Mouse (Mus musculus): ENCODE data around the gene Rcor3. TPM values are rescaled to one million over a fixed set of nuclear protein-coding genes. Genes with fewer than 3 reads are reported as not detected.

Rcor3 gene
- polyA plus RNA-seq, 1 experiment: 48.5 TPM

DNA sequence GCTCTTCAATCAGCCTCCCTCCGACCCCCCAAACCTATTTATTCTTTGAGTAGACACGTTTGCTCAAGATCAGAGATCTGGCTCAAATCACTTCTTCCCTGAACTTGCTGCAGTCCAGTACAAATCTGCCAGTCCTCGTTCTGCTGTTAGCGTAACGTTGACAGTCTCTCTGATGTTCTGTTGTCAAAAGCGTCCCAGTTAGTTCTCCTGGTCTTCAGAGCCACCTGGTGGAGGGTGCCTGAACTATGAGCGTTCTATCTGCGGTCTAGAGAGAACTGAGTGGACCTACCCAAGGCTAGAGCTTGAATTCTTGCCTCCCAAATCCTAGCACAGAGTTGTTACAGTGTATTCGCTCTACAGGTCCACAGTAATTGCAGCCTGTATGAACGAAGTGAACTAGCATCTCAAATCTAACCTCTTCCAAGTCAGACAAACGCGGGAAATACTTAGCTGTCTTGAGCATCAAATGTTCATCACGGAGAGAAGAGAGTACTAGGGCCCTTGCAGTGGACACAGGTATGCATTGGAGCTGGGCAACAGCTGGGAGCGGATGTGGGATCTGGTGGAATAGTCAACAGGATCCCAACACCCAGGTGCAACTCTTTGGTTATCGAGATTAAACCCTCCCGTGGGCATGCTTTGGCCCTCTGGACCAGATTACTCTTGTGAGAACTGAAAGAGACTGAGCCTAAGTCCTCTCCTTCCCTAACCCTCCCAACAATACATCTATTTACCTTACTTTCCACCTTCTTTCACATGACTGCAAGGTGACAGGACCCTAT is 44.8 kb downstream of the Rcor3 start:
- peak; percentile 91 for DNase-seq (ENCODE audit: low read depth)
- TF ChIP-seq CTCF (IDR thresholded peaks at IDR 0.05; ENCODE audit: borderline replicate concordance, extremely low read depth, insufficient read depth, insufficient read length) (peak; percentile 87), POLR2A (IDR thresholded peaks at IDR 0.05; ENCODE audit: borderline replicate concordance, extremely low read depth, insufficient read depth, insufficient read length, poor library complexity, severe bottlenecking) (no peak)

DNA sequence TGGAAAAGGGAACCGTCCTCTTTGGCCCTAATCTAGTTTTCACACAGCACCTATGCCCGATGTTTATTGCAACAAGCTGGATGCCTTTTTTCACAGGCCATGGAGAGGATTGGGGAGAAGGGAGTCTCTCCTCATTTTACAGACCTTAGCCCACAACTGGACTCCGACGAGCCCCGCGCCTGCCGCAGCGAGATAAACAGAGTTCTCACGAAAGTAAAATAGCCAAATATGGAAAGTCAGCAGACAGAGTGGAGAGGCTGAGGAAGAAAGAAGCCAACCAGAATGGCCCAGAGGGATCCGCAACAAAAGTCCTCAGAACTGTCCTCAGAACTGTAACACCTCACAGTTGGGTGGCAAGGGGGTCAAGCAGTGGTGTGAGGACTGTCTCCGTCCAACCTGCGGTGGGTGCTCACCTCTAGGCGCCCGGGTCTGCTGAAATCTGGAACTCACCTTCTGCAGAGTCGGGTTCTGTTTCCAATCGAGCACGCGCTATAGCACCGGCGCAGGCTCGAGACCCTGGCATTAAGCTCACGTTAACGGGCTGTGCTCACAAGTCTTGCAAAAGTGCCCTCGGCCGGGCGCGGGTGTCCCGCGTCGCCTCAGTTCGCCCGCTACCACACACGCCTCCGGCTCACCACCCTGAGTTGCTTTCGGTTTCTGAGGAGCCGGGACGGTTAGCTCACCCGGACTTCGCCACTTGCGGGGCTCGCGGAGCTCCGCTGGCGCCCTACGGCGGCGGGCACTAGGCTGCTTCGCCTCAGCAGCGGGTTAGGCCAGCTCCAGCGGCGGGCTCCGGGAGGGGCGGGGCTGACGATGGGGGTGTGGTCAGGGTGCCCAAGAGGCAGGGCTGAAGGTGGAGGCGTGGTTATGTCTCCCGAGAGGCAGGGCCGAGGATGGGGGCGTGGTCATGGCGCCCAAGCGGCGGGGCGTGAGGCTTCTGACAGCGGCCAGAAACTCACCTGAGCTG is 45.8 kb downstream of the Rcor3 start, which contains the start of gene Traf5:
Gene Traf5 (minus strand): TSS at position 754 of the 967 bp plus-strand sequence.
- peak; percentile 96 for DNase-seq (ENCODE audit: low read depth)
- TF ChIP-seq POLR2A (IDR thresholded peaks at IDR 0.05; ENCODE audit: borderline replicate concordance, extremely low read depth, insufficient read depth, insufficient read length, poor library complexity, severe bottlenecking): 0 out of 2 replicates have a peak, but pooled peaks have one; percentile 23
- TF ChIP-seq CTCF (IDR thresholded peaks at IDR 0.05; ENCODE audit: borderline replicate concordance, extremely low read depth, insufficient read depth, insufficient read length): no peak

DNA sequence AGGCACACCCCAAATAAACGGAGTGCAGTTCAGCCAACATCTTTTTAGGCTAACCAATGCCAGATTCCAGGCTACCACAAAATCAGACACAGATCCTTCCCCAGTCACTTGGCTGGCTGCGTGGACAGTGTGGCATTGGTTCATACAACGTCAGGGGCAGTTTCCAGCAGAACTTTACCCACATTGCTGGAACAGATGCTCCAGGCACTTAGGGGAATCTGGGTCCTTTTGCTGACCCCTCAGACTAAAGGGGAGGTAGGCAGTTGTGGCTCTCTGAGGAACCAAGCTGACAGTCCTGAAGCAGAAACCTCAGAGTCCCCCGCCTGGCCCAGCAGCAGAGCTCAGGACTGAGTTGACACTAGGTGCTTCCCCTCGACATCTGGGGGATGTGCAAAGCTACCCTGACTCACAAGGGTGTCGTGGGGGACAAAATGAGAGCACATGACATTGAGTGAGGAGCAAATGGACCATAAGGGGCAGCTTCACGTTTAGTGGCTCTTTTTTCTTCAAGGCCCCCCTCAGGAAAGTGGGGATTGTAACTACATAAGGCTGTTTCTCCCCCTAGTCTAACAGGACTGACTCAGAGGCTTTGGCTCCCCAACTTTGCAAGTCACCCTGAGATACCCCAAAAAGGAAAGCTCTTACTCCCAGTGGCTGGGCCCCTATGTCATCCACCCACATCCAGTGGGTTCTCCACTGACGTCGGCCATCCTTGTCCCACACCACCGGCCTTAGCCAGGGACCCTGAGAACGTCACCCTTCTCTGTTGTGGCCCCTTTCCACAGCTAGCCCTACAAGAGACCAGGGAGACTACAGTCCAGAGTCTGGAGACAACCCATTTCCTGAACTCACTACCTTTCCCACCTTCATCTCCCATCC is 46.9 kb downstream of the Rcor3 start:
- TF ChIP-seq POLR2A (IDR thresholded peaks at IDR 0.05; ENCODE audit: borderline replicate concordance, extremely low read depth, insufficient read depth, insufficient read length, poor library complexity, severe bottlenecking): no peak
- no peak for TF ChIP-seq CTCF (IDR thresholded peaks at IDR 0.05; ENCODE audit: borderline replicate concordance, extremely low read depth, insufficient read depth, insufficient read length)
- no peak for DNase-seq (ENCODE audit: low read depth)

DNA sequence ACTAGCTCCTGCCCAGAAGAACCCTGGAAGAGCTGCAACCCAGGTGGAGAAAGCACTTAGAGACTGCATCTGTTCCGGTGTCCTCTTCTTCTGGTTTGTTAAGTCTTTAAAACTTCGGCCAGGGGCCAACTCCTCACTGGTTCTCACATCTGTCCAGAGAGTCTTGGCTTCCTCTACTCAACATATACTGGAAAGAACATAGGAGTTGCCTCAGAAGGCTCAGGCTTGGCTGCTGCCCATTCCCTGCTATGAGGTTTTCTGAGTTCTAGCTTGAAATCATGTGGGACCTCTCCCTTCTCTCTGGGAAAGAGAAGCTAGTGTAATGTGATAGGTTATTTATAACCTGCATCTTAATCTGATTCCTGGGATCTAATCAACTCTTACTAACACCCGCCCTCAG is 47.6 kb downstream of the Rcor3 start:
- DNase-seq (ENCODE audit: low read depth): no peak
- no peak for TF ChIP-seq POLR2A (IDR thresholded peaks at IDR 0.05; ENCODE audit: borderline replicate concordance, extremely low read depth, insufficient read depth, insufficient read length, poor library complexity, severe bottlenecking)
- TF ChIP-seq CTCF (IDR thresholded peaks at IDR 0.05; ENCODE audit: borderline replicate concordance, extremely low read depth, insufficient read depth, insufficient read length): no peak

DNA sequence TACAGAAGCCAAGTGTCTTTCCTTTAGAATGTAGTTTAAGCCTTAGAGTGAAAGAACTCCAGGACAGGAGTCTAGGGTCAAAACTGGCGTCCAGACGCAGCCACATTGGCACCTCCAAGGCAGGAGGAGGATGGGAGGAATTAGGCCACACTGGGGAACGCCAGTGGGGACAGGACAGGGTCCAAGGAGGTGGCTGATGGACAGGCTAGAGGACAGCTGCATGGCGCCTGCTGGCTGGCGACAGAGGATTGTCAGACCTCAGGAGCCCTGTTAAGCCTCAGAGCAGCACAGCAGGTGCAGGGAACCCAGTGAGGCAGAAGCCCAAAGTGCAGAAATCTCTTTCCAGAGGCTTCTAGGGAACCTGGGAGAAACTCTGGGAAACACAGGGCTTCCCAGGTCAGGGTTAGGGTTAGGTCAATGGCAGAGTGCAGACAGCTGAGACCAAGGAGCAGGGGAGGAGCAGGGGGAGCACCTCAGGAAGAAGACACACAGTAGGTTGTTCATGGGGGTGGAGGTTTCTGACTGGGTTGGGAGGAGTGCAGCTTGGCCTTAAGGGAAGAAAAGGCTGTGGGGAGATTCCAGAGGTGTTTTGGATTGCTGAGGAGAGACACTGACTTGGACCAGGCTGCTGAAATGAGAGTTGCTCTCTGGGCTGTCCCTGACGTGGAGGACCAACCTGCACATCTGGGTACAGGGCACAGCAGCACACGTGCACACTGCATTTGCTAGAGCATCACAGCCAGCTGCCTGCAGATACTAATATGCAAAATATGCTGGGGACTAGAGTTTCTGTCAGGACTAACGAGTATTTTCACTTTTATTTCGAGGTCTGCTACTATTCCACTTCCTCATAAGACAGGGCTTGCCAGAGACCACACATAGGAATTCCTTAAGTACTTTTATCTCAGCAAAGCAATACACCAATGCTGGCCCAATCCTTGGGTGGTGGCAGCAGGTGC is 48.4 kb downstream of the Rcor3 start:
- no peak for DNase-seq (ENCODE audit: low read depth)
- TF ChIP-seq POLR2A (IDR thresholded peaks at IDR 0.05; ENCODE audit: borderline replicate concordance, extremely low read depth, insufficient read depth, insufficient read length, poor library complexity, severe bottlenecking): no peak
- no peak for TF ChIP-seq CTCF (IDR thresholded peaks at IDR 0.05; ENCODE audit: borderline replicate concordance, extremely low read depth, insufficient read depth, insufficient read length)

DNA sequence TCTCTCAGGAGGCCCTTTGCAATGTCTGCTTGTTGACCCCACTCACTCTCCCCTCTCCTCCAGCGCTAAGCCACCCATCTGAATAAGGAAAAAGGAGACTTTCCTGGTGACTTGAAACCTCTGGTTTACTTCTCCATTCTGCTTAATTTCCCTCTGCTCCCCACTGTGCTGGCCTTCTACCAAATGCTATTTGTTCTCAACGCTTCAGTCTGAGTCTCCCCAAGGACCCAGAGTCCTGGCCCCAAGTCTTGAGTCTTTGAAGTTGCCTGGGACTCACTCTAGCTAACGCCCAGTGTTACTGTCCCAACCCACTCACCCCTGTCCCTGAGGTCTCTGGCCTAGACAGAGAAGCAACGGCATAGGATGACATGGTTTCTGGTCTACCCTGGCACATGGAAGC is 49.9 kb downstream of the Rcor3 start:
- TF ChIP-seq POLR2A (IDR thresholded peaks at IDR 0.05; ENCODE audit: borderline replicate concordance, extremely low read depth, insufficient read depth, insufficient read length, poor library complexity, severe bottlenecking) (no peak), CTCF (IDR thresholded peaks at IDR 0.05; ENCODE audit: borderline replicate concordance, extremely low read depth, insufficient read depth, insufficient read length) (no peak)
- no peak for DNase-seq (ENCODE audit: low read depth)

DNA sequence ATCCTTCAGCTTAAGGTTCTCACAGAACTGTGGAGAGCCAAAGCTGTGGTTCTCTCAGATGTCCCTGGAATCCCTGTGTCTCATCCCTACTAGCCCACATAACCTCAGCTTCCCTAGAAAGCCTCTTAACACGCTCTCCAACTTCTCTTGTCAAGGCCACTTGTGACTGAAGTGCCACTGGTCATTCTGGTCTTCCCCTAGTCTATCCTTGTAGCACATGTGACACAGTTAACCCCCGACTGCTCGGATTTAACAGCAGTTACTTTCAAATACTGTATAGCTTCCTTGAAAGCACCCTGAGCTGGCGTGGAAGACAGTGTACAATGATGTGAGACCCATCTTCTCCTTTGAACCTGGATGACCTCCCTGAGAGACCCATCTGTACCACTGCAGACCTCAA is 50.8 kb downstream of the Rcor3 start:
- TF ChIP-seq CTCF (IDR thresholded peaks at IDR 0.05; ENCODE audit: borderline replicate concordance, extremely low read depth, insufficient read depth, insufficient read length): no peak
- no peak for TF ChIP-seq POLR2A (IDR thresholded peaks at IDR 0.05; ENCODE audit: borderline replicate concordance, extremely low read depth, insufficient read depth, insufficient read length, poor library complexity, severe bottlenecking)
- no peak for DNase-seq (ENCODE audit: low read depth)

DNA sequence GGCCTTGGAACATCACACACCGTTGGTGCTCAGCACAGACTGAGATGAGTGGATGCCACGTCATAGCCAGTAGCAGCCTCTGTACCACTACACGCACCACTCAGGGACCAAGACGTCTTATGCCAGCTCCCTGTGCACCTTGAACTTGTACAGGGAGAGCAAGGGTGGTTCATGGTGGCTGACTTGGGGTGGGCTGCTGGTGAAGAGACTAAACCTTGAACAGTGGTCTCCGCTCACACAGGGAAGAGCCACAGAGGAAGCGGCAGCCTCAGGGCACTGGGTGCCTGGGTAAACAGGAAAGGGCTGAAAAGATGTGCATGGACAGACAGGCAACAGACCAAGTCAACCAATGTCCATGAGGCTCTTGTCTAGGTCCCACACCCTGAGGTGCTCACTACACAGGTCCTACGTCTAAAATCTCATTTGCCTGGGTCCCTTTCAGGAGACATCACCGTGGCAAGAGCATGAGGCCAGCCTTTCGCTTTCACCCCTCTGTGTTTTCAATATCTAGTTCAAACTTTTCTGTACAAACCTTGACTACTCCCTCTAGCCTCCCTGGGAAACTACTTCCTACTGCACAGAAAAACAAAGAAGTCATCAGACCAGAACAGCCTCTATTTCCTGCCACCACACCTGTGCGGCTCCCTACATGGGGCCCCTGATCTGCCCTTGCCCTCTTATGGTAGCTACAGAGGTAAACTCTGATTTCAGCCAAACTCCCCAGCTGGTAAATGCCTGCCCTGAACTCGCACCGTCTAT is 51.4 kb downstream of the Rcor3 start:
- no peak for DNase-seq (ENCODE audit: low read depth)
- no peak for TF ChIP-seq POLR2A (IDR thresholded peaks at IDR 0.05; ENCODE audit: borderline replicate concordance, extremely low read depth, insufficient read depth, insufficient read length, poor library complexity, severe bottlenecking)
- TF ChIP-seq CTCF (IDR thresholded peaks at IDR 0.05; ENCODE audit: borderline replicate concordance, extremely low read depth, insufficient read depth, insufficient read length): no peak

DNA sequence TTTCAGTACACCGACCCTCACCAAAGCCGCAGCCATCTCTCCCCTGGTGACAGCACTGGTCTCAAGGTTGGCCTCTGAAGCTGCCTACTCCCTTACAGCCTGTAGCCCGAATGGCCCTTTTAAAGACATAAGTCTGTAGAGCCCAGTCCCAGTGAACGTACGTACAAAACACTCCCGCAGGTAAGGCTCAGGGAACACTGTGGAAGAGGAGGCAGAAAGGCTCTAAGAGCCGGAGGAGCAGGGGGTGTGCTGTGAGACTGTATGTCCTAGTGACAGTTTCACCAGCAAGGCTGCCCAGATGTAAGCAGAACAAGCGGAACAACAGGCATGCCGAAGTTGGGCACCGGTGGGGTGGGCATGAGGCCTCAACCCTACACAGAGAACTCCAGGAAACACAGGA is 52.6 kb downstream of the Rcor3 start:
- TF ChIP-seq POLR2A (IDR thresholded peaks at IDR 0.05; ENCODE audit: borderline replicate concordance, extremely low read depth, insufficient read depth, insufficient read length, poor library complexity, severe bottlenecking) (no peak), CTCF (IDR thresholded peaks at IDR 0.05; ENCODE audit: borderline replicate concordance, extremely low read depth, insufficient read depth, insufficient read length) (no peak)
- DNase-seq (ENCODE audit: low read depth): no peak

Data from brain, embryonic 14.5 days (tissue).